Mouse (Mus musculus) neural tube, embryonic 12.5 days (tissue): ENCODE results near the gene Tead2. TPM values are rescaled to one million over a fixed set of nuclear protein-coding genes. Genes with fewer than 3 reads are reported as not detected.
A peak's percentile ranks its signal among the peaks of the same experiment; 100 is the strongest.
"Not testable (repeated sequence)": the region's sequence is repeated elsewhere in the genome, so short reads cannot be mapped to it uniquely, and the experiment has no call there.

Experiments
- ATAC-seq: fragments of 200-750 bp; cut with Nextera tagmentation; 2 replicates; pipeline ENCODE4 v1.8.0; 2017; ENCODE audit warnings: low read depth, mild to moderate bottlenecking, moderate TSS enrichment, moderate library complexity; ENCODE audit not compliant: low FRiP score
- H3K27ac ChIP-seq: fragments of 300-500 bp; sonication (generic); 2 replicates; pipeline ENCODE4 v1.5.1; 2016
- H3K27me3 ChIP-seq: fragments of 300-500 bp; sonication (generic); replicated peaks from 2 replicates; pipeline ENCODE4 v1.6.1; 2016; ENCODE audit warnings: mild to moderate bottlenecking
- H3K36me3 ChIP-seq: fragments of 300-500 bp; sonication (generic); 2 replicates; pipeline ENCODE4 v1.6.1; 2016; ENCODE audit warnings: mild to moderate bottlenecking
- H3K4me1 ChIP-seq: fragments of 300-500 bp; sonication (generic); 2 replicates; pipeline ENCODE4 v1.6.1; 2016
- H3K4me2 ChIP-seq: fragments of 300-500 bp; sonication (generic); replicated peaks from 2 replicates; pipeline ENCODE4 v1.6.1; 2016; ENCODE audit warnings: mild to moderate bottlenecking
- H3K4me3 ChIP-seq: fragments of 300-500 bp; sonication (generic); 2 replicates; pipeline ENCODE4 v1.5.1; 2016
- H3K9ac ChIP-seq: fragments of 300-500 bp; sonication (generic); 2 replicates; pipeline ENCODE4 v1.6.1; 2016; ENCODE audit warnings: mild to moderate bottlenecking
- H3K9me3 ChIP-seq: fragments of 300-500 bp; sonication (generic); 2 replicates; pipeline ENCODE4 v1.6.1; 2016; ENCODE audit warnings: mild to moderate bottlenecking
- WGBS: fragments of 180-500 bp; shearing (Covaris S2); methylation state at CpG from one replicate; pipeline ENCODE4 v1.1.7; 2016; 5-methylcytosine and 5-hydroxymethylcytosine counted together
- polyA plus RNA-seq: library from polyadenylated mRNA; unstranded; fragments of >200 nt; fragmentation: Nextera tagmentation; extraction: Ambion mirVana; gene quantifications from 2 replicates; pipeline ENCODE4 v1.2.1, GENCODE M21; 2016

Gene Tead2
- polyA plus RNA-seq, 1 experiment from 2014 or later: 178 TPM

GRCm38 (mm10) chr7:45241389-45241749 lies 25.8 kb downstream of the Tead2 start:
- no peak overlapping the region for H3K27ac ChIP-seq
- no peaks in the 10 kb centered on the region for H3K9me3 ChIP-seq
- H3K27me3 ChIP-seq: peaks cover 37% of the 10 kb centered on the region
- H3K4me2 ChIP-seq: peak overlapping the region; percentile 62
- H3K9ac ChIP-seq: no peak overlapping the region
- 82% methylated on average over 6 of the region's 6 CpGs for WGBS
- no peaks in the 10 kb centered on the region for H3K36me3 ChIP-seq
- no peak for ATAC-seq
- no peak overlapping the region for H3K4me3 ChIP-seq
- H3K4me1 ChIP-seq: peaks cover 8% of the 10 kb centered on the region

GRCm38 (mm10) chr7:45247666-45248065 lies 32.1 kb downstream of the Tead2 start:
- H3K4me2 ChIP-seq: no peak overlapping the region
- H3K27me3 ChIP-seq: no peaks in the 10 kb centered on the region
- no peak for ATAC-seq
- H3K36me3 ChIP-seq: no peaks in the 10 kb centered on the region
- no peak overlapping the region for H3K4me3 ChIP-seq
- H3K4me1 ChIP-seq: no peaks in the 10 kb centered on the region
- 37% methylated on average over 3 of the region's 3 CpGs for WGBS
- H3K9ac ChIP-seq: no peak overlapping the region
- H3K9me3 ChIP-seq: no peaks in the 10 kb centered on the region
- no peak overlapping the region for H3K27ac ChIP-seq

GRCm38 (mm10) chr7:45253806-45254205 lies 38.3 kb downstream of the Tead2 start:
- Histone ChIP-seq H3K27ac (no peak overlapping the region), H3K9ac (no peak overlapping the region), H3K9me3 (no peaks in the 10 kb centered on the region), H3K36me3 (no peaks in the 10 kb centered on the region), H3K27me3 (no peaks in the 10 kb centered on the region), H3K4me1 (no peaks in the 10 kb centered on the region), H3K4me2 (no peak overlapping the region), H3K4me3 (no peak overlapping the region)
- no peak for ATAC-seq
- 90% methylated on average over 8 of the region's 8 CpGs for WGBS

GRCm38 (mm10) chr7:45255822-45256221 lies 40.3 kb downstream of the Tead2 start:
- not testable (repeated sequence) for H3K9ac ChIP-seq, H3K4me1 ChIP-seq, H3K27me3 ChIP-seq, H3K4me3 ChIP-seq, ATAC-seq, H3K27ac ChIP-seq, H3K4me2 ChIP-seq, H3K36me3 ChIP-seq, H3K9me3 ChIP-seq
- WGBS: 84% methylated on average over 5 of the region's 7 CpGs

DNA sequence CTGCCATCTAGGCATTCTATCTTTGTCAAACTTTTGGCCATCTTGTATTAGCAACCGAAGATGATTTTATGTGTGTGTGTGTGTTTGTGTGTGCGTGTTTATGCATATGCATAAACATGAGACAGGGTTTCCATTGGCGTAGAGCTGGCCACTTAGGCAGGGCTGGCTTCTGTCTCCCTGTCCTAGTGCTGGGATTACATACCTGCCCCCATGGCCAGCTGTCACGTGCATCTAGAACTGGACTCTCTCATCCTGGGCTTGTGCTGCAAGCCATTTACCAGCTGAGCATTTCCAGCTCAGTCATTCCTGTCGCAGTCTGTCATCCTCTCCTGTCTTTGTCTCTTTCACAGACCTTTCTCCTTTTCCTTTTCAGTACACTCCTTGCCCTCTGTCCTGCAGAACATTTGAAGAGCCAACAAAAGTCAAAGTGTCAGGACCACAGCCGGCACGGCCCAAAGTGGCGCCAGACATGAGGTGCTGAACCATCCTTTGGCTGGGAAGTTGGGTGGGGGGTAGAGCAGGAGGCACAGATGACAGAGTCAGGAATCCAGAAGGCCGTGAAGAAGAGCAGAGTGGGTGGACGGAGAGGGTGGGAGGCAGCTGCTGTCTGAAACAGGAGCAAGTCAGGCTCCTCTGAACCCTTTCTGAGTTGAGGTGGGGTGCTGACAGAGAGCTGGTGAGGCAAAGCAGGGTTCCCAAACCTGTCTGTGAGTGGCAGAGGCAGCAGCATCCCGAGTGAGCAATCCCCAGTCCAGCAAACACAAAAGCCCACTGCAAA lies 41.7 kb downstream of the Tead2 start:
- no peak overlapping the region for H3K4me3 ChIP-seq

GRCm38 (mm10) chr7:45259281-45259680 lies 43.7 kb downstream of the Tead2 start:
- Histone ChIP-seq H3K9me3 (no peaks in the 10 kb centered on the region), H3K27me3 (no peaks in the 10 kb centered on the region), H3K4me2 (no peak overlapping the region), H3K36me3 (no peaks in the 10 kb centered on the region), H3K4me1 (no peaks in the 10 kb centered on the region), H3K27ac (no peak overlapping the region), H3K4me3 (no peak overlapping the region), H3K9ac (no peak overlapping the region)
- ATAC-seq: no peak
- 83% methylated on average over 8 of the region's 8 CpGs for WGBS

More for the DNA sequence above, 41.7 kb downstream of the Tead2 start:
- Histone ChIP-seq H3K4me2 (no peak overlapping the region), H3K27me3 (no peaks in the 10 kb centered on the region), H3K9ac (no peak overlapping the region), H3K4me1 (no peaks in the 10 kb centered on the region), H3K36me3 (no peaks in the 10 kb centered on the region), H3K27ac (no peak overlapping the region), H3K9me3 (no peaks in the 10 kb centered on the region)
- WGBS: 63% methylated on average over 11 of the region's 11 CpGs
- ATAC-seq: no peak

- no peak overlapping the region for H3K9ac ChIP-seq
- no peaks in the 10 kb centered on the region for H3K27me3 ChIP-seq
- 70% methylated on average over 7 of the region's 7 CpGs for whole genome bisulfite sequencing
- H3K36me3 ChIP-seq: no peaks in the 10 kb centered on the region
- H3K4me1 ChIP-seq: no peaks in the 10 kb centered on the region
- H3K4me2 ChIP-seq: no peak overlapping the region
- no peak overlapping the region for H3K4me3 ChIP-seq
- H3K27ac ChIP-seq: no peak overlapping the region
- no peak for ATAC-seq
- no peaks in the 10 kb centered on the region for H3K9me3 ChIP-seq
Measured at GRCm38 (mm10) chr7:45262266-45262665, 46.7 kb downstream of the Tead2 start.

- H3K27me3 ChIP-seq: no peaks in the 10 kb centered on the region; the same call in 1 of the 2 replicates
- H3K36me3 ChIP-seq: no peaks in the 10 kb centered on the region
- 0 out of 2 replicates have a peak, but pooled peaks cover 3% of the 10 kb centered on the region for H3K4me1 ChIP-seq
- no peaks in the 10 kb centered on the region for H3K9me3 ChIP-seq
- H3K27ac ChIP-seq: no peak overlapping the region
- no peak for ATAC-seq
- H3K9ac ChIP-seq: no peak overlapping the region
- WGBS: 69% methylated on average over 7 of the region's 7 CpGs
- H3K4me2 ChIP-seq: no peak overlapping the region
- no peak overlapping the region for H3K4me3 ChIP-seq
Measured at GRCm38 (mm10) chr7:45263006-45263607, 47.6 kb downstream of the Tead2 start.

DNA sequence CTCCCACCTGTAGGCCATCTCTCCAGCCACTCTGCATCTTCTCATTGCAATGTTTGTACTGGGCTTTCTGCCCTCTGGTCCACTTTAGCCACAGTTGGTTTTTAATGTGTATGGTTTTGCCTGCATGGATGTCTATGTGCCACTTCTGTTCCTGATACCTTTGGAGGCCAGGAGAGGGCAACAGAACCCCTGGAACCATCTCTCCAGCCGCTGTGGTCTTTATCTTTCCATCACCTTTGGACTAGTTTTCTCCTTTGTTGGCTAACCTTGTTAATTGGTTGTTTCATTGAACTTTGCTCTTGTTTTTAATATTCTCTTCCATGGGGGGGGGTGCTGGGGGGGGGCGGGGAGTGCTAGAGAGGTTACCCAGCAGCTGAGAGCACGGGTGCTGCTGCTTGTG lies 48.8 kb downstream of the Tead2 start:
- H3K9ac ChIP-seq: no peak overlapping the region
- no peaks in the 10 kb centered on the region for H3K9me3 ChIP-seq
- ATAC-seq: no peak
- 75% methylated on average over 3 of the region's 3 CpGs for WGBS
- H3K36me3 ChIP-seq: no peaks in the 10 kb centered on the region
- 0 out of 2 replicates have a peak, but pooled peaks cover 3% of the 10 kb centered on the region for H3K4me1 ChIP-seq
- H3K4me2 ChIP-seq: no peak overlapping the region
- H3K4me3 ChIP-seq: no peak overlapping the region
- H3K27me3 ChIP-seq: no peaks in the 10 kb centered on the region; the same call in 1 of the 2 replicates
- H3K27ac ChIP-seq: no peak overlapping the region

DNA sequence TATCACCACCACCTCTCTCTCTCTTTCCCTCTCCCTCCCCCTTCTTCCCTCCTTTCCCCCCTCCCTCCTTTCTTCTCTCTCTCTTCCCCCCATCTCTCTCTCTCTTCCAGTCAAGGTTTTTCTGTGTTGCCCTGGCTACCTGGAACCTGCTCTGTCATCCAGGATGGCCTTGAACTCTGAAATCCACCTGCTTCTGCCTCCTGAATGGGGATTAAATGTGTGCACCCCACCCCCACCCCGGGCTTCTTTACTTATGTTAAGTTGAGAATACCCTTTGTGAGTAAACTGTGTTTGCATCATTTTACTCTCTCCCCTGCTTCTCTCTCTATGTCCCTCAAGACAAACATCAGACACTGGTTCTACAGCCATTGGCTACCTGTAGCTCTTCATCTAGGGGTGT lies 50.0 kb downstream of the Tead2 start:
- Histone ChIP-seq H3K36me3 (no peaks in the 10 kb centered on the region), H3K4me1 (0 out of 2 replicates have a peak, but pooled peaks cover 3% of the 10 kb centered on the region), H3K9ac (no peak overlapping the region), H3K27me3 (no peaks in the 10 kb centered on the region; the same call in 1 of the 2 replicates), H3K9me3 (no peaks in the 10 kb centered on the region), H3K4me2 (no peak overlapping the region), H3K4me3 (no peak overlapping the region), H3K27ac (no peak overlapping the region)
- ATAC-seq: no peak
- WGBS: 88% methylated on average over 1 of the region's 1 CpGs

DNA sequence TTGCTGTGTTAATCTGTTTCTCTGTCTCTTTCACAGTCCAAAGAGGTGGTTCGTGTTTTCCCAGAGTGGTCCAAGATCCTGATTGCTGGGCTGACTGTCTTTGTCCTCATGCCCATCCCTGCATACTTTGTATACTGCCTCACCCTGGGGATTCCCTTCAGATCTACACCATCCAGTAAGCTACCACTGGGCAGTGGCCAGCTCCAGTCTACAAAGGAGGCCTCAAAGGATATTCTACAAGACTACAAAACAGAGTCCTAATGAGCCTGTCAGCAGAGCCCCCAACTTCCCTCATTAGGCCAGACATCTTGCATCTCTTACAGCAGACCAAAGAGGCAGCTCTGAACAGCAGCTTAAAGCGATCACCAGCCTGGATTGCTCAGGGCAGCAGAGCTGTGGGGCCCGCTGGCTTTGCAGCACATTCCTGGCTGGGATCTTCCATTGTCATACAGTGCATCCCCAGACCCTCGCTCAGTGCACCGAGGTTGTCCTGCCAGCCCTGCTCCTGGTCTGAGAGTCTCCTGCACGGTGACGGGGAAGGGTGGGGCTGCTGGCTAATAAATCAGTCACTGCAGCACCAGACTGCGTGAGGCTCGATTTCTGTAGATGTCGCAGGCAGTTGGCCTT lies 57.3 kb downstream of the Tead2 start:
- Histone ChIP-seq H3K36me3 (no peaks in the 10 kb centered on the region), H3K27me3 (no peaks in the 10 kb centered on the region; the same call in 1 of the 2 replicates), H3K4me2 (no peak overlapping the region), H3K4me1 (peaks cover 6% of the 10 kb centered on the region), H3K9ac (no peak overlapping the region), H3K27ac (no peak overlapping the region), H3K9me3 (no peaks in the 10 kb centered on the region), H3K4me3 (no peak overlapping the region)
- ATAC-seq: no peak
- WGBS: 38% methylated on average over 10 of the region's 10 CpGs

DNA sequence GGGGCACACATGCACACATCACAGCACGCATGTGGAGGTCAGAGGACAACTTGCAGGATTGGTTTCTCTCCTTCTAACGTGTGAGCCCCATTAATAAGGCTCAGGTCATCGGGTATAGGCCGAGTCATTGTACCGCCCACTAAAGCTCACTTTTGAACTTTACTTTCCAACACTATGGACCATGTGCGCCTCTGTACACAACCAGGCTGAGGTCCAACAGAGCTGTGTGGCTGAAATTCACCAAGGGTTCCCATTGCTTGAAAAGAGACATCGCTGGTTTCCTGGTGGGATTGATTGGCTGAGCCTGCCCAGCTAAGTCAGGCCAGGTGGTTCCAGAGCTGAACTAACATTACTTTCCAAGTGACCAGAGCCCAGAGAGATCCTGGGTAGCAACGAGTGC lies 58.1 kb downstream of the Tead2 start:
- no peaks in the 10 kb centered on the region for H3K9me3 ChIP-seq
- H3K4me1 ChIP-seq: peaks cover 3% of the 10 kb centered on the region
- H3K9ac ChIP-seq: no peak overlapping the region
- H3K27ac ChIP-seq: no peak overlapping the region
- 89% methylated on average over 8 of the region's 8 CpGs for WGBS
- ATAC-seq: no peak
- no peaks in the 10 kb centered on the region for H3K36me3 ChIP-seq
- H3K4me3 ChIP-seq: no peak overlapping the region
- no peak overlapping the region for H3K4me2 ChIP-seq
- no peaks in the 10 kb centered on the region; the same call in 1 of the 2 replicates for H3K27me3 ChIP-seq
